In the genomic region with DNA sequence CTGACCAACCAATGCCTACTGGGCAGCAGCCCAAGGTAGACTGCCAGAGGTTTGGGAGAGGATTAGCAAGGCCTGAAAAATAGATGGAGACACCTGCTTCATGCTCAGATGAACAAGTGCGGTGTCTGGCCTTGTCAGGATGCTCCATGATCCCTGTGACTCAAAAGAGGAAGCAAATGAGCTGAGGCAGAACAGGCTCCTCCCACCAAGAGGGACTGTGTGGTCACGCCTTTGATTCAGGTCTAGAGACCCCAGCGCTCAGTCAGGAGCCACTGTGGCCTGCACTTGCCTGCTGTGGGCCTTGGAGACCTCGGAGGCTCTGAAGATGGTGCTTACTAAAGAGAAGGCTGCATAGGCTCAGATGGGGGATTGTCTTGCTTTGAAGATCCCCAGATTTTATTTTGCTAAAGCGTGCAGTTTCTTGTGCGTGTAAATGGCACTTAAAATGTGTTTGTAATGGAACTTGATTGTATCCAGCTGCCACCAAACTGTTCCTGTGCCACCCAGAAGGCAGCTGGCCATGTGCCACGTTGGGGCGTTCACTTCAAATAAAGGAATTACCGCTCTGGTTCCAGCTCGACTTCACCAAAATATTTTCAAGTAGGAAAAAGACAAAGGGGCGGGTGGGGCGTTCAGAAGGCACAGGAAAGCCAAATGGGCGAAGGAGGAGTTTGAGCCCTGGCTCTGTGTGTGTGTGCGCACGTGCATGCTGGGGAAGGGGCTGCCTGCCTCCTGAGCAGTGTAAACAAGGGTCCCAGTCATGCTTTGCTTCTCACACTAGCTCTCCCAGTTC, we compare ENCODE assay signal across 8 mouse cellular contexts. TPM values are rescaled to one million over a fixed set of nuclear protein-coding genes. Genes with fewer than 3 reads are reported as not detected.
A peak's percentile ranks its signal among the peaks of the same experiment; 100 is the strongest.
DNase-seq lines count a peak whose midpoint lies in the region; ATAC-seq and TF ChIP-seq lines count a peak whose summit lies in the region.

No protein-coding gene starts in this region.

- no peak overlapping the region for H3K4me2 ChIP-seq in embryonic facial prominence, embryonic 11.5 days (ENCODE audit: low read depth, low read length)
- no peak overlapping the region for H3K4me2 ChIP-seq in forebrain, postnatal 0 days (ENCODE audit: low read depth)
- no peak overlapping the region for H3K4me2 ChIP-seq in hindbrain, embryonic 15.5 days
- no peak overlapping the region for H3K4me2 ChIP-seq in midbrain, embryonic 15.5 days

- TF ChIP-seq CTCF in forebrain, postnatal 0 days (IDR thresholded peaks at IDR 0.05; ENCODE audit: low read depth): no peak

- no peak overlapping the region for H3K4me3 ChIP-seq in embryonic facial prominence, embryonic 11.5 days (ENCODE audit: low read depth, low read length)
- H3K4me3 ChIP-seq in embryonic facial prominence, embryonic 10.5 days: no peak overlapping the region
- H3K4me3 ChIP-seq in forebrain, postnatal 0 days (ENCODE audit: low read depth, low read length): no peak overlapping the region
- no peak overlapping the region for H3K4me3 ChIP-seq in hindbrain, embryonic 15.5 days
- no peak overlapping the region for H3K4me3 ChIP-seq in midbrain, embryonic 15.5 days

- WGBS in embryonic facial prominence, embryonic 11.5 days: 51% methylated on average over 15 of the region's 15 CpGs
- 62% methylated on average over 15 of the region's 15 CpGs for WGBS in embryonic facial prominence, embryonic 10.5 days
- WGBS in forebrain, postnatal 0 days: 15% methylated on average over 15 of the region's 15 CpGs
- 40% methylated on average over 15 of the region's 15 CpGs for WGBS in hindbrain, embryonic 15.5 days
- 43% methylated on average over 15 of the region's 15 CpGs for WGBS in midbrain, embryonic 15.5 days

- H3K36me3 ChIP-seq in embryonic facial prominence, embryonic 11.5 days (replicated peaks; ENCODE audit: control insufficient read depth, insufficient read depth, low read depth, low read length): peaks cover 4% of the 10 kb centered on the region
- H3K36me3 ChIP-seq in embryonic facial prominence, embryonic 10.5 days (replicated peaks): peaks cover 35% of the 10 kb centered on the region
- H3K36me3 ChIP-seq in forebrain, postnatal 0 days (ENCODE audit: insufficient read depth): peaks cover 24% of the 10 kb centered on the region
- peaks cover 20% of the 10 kb centered on the region for H3K36me3 ChIP-seq in hindbrain, embryonic 15.5 days
- peaks cover 3% of the 10 kb centered on the region for H3K36me3 ChIP-seq in midbrain, embryonic 15.5 days (replicated peaks)

- no peaks in the 10 kb centered on the region for H3K4me1 ChIP-seq in embryonic facial prominence, embryonic 11.5 days (ENCODE audit: control insufficient read depth, insufficient read depth, low read length)
- peaks cover 21% of the 10 kb centered on the region for H3K4me1 ChIP-seq in embryonic facial prominence, embryonic 10.5 days
- peaks cover 16% of the 10 kb centered on the region for H3K4me1 ChIP-seq in forebrain, postnatal 0 days (ENCODE audit: insufficient read depth)
- peaks cover 19% of the 10 kb centered on the region for H3K4me1 ChIP-seq in hindbrain, embryonic 15.5 days (replicated peaks)
- H3K4me1 ChIP-seq in midbrain, embryonic 15.5 days: peaks cover 14% of the 10 kb centered on the region

- no peaks in the 10 kb centered on the region for H3K27me3 ChIP-seq in embryonic facial prominence, embryonic 11.5 days (ENCODE audit: control insufficient read depth, insufficient read depth, low read length)
- H3K27me3 ChIP-seq in embryonic facial prominence, embryonic 10.5 days (replicated peaks; ENCODE audit: low read depth, poor library complexity, severe bottlenecking): no peaks in the 10 kb centered on the region
- H3K27me3 ChIP-seq in forebrain, postnatal 0 days (ENCODE audit: insufficient read depth, low read length): no peaks in the 10 kb centered on the region
- no peaks in the 10 kb centered on the region for H3K27me3 ChIP-seq in hindbrain, embryonic 15.5 days
- no peaks in the 10 kb centered on the region for H3K27me3 ChIP-seq in midbrain, embryonic 15.5 days (replicated peaks)

- no peak; the same call in 1 of the 2 replicates for ATAC-seq in embryonic facial prominence, embryonic 11.5 days (replicated peaks; ENCODE audit: insufficient number of reproducible peaks, low FRiP score, low TSS enrichment, low read depth)
- peak; percentile 92 for ATAC-seq in forebrain, postnatal 0 days
- ATAC-seq in hindbrain, embryonic 15.5 days (ENCODE audit: low FRiP score, low read depth): peak; percentile 63
- peak; percentile 62 for ATAC-seq in midbrain, embryonic 15.5 days (replicated peaks)
- no peak for ATAC-seq in CD4-positive, CD25-positive, alpha-beta regulatory T cell, adult 4 months

- H3K27ac ChIP-seq in embryonic facial prominence, embryonic 11.5 days (replicated peaks; ENCODE audit: low read depth, low read length): peak overlapping the region; percentile 39
- no peak overlapping the region; the same call in 1 of the 2 replicates for H3K27ac ChIP-seq in embryonic facial prominence, embryonic 10.5 days (replicated peaks)
- peak overlapping the region; percentile 83 for H3K27ac ChIP-seq in forebrain, postnatal 0 days (ENCODE audit: low read depth, low read length)
- peak overlapping the region; percentile 82 for H3K27ac ChIP-seq in hindbrain, embryonic 15.5 days (replicated peaks)
- peak overlapping the region; percentile 70 for H3K27ac ChIP-seq in midbrain, embryonic 15.5 days

- no peaks in the 10 kb centered on the region for H3K9me3 ChIP-seq in embryonic facial prominence, embryonic 11.5 days (replicated peaks; ENCODE audit: control insufficient read depth, low read length)
- no peaks in the 10 kb centered on the region for H3K9me3 ChIP-seq in embryonic facial prominence, embryonic 10.5 days
- no peaks in the 10 kb centered on the region for H3K9me3 ChIP-seq in forebrain, postnatal 0 days (ENCODE audit: low read length)
- H3K9me3 ChIP-seq in hindbrain, embryonic 15.5 days: no peaks in the 10 kb centered on the region
- H3K9me3 ChIP-seq in midbrain, embryonic 15.5 days: no peaks in the 10 kb centered on the region

- no peak overlapping the region for H3K9ac ChIP-seq in embryonic facial prominence, embryonic 11.5 days (replicated peaks; ENCODE audit: low read length)
- no peak overlapping the region for H3K9ac ChIP-seq in forebrain, postnatal 0 days
- no peak overlapping the region for H3K9ac ChIP-seq in hindbrain, embryonic 15.5 days
- no peak overlapping the region for H3K9ac ChIP-seq in midbrain, embryonic 15.5 days

- DNase-seq in embryonic facial prominence, embryonic 11.5 days (ENCODE audit: low spot score): peak; percentile 33
- DNase-seq in embryonic facial prominence, embryonic 10.5 days (ENCODE audit: low spot score): no peak
- DNase-seq in adrenal gland, postnatal 36 days: peak; percentile 62 to 67
- DNase-seq in forebrain, postnatal 0 days: peak; percentile 87
- DNase-seq in left cerebral cortex, adult 9 months (ENCODE audit: low spot score in 2 of 2): peak; percentile 48 to 55

RNA-seq across cellular contexts. Expression of gene Cyth1, which starts 6.0 kb away (rescaled TPM):
- polyA plus RNA-seq in embryonic facial prominence, embryonic 11.5 days (2014; fragmentation: Nextera tagmentation; extraction: Ambion mirVana): 10.3 and 11.4 TPM in 2 replicates
- polyA plus RNA-seq in embryonic facial prominence, embryonic 10.5 days (2016; fragmentation: Nextera tagmentation; extraction: Ambion mirVana): 15.5 and 15.8 TPM in 2 replicates
- 10 to 100 TPM; 28.6 to 35.8 TPM for total RNA-seq in adrenal gland, postnatal 36 days (2021)
- 64.1 and 74.1 TPM in 2 replicates for total RNA-seq in forebrain, postnatal 0 days (2014; rRNA removed)
- 23.7 and 24.2 TPM in 2 replicates for polyA plus RNA-seq in forebrain, postnatal 0 days (2015; fragmentation: Nextera tagmentation; extraction: Ambion mirVana)
- 24.9 and 25.8 TPM in 2 replicates for polyA plus RNA-seq in hindbrain, embryonic 15.5 days (2015; fragmentation: Nextera tagmentation; extraction: Ambion mirVana)
- polyA plus RNA-seq in midbrain, embryonic 15.5 days (2015; fragmentation: Nextera tagmentation; extraction: Ambion mirVana): 28.5 and 30.2 TPM in 2 replicates
- 10 to 100 TPM; 34.7 to 59.5 TPM for polyA plus RNA-seq in CD4-positive, CD25-positive, alpha-beta regulatory T cell, adult 4 months (2017; shearing (Covaris generic))

RNA-seq across cellular contexts. Expression of gene Usp36, which starts 35.7 kb away (rescaled TPM):
- 8.1 and 10.4 TPM in 2 replicates for polyA plus RNA-seq in embryonic facial prominence, embryonic 11.5 days (2014; fragmentation: Nextera tagmentation; extraction: Ambion mirVana)
- polyA plus RNA-seq in embryonic facial prominence, embryonic 10.5 days (2016; fragmentation: Nextera tagmentation; extraction: Ambion mirVana): 24.1 and 24.2 TPM in 2 replicates
- total RNA-seq in adrenal gland, postnatal 36 days (2021): 10 to 100 TPM; 20.8 to 31.3 TPM
- 17.1 and 22.1 TPM in 2 replicates for total RNA-seq in forebrain, postnatal 0 days (2014; rRNA removed)
- 6.7 and 9.5 TPM in 2 replicates for polyA plus RNA-seq in forebrain, postnatal 0 days (2015; fragmentation: Nextera tagmentation; extraction: Ambion mirVana)
- 16.8 and 19.8 TPM in 2 replicates for polyA plus RNA-seq in hindbrain, embryonic 15.5 days (2015; fragmentation: Nextera tagmentation; extraction: Ambion mirVana)
- 20.1 and 23.1 TPM in 2 replicates for polyA plus RNA-seq in midbrain, embryonic 15.5 days (2015; fragmentation: Nextera tagmentation; extraction: Ambion mirVana)
- polyA plus RNA-seq in CD4-positive, CD25-positive, alpha-beta regulatory T cell, adult 4 months (2017; shearing (Covaris generic)): 10 to 100 TPM; 21.1 to 33.0 TPM

Comparison
In these comparisons a context has a peak if more than half of its experiments do, and no peak if none do; other contexts are left out.
1. ATAC-seq: peak in forebrain, postnatal 0 days (single experiment), hindbrain, embryonic 15.5 days (single experiment) and midbrain, embryonic 15.5 days (single experiment); none in embryonic facial prominence, embryonic 11.5 days (single experiment) and CD4-positive, CD25-positive, alpha-beta regulatory T cell, adult 4 months (single experiment).